Mouse (Mus musculus): ENCODE data around the gene Amz1. TPM values are rescaled to one million over a fixed set of nuclear protein-coding genes. Genes with fewer than 3 reads are reported as not detected.

The Amz1 gene
- total RNA-seq (2023): 1 to 10 TPM; 3.5 to 4.2 TPM

GRCm38 (mm10) chr5:140723822-140724221 lies at the start of gene Amz1:
Gene Amz1, plus strand, starts transcription at chr5:140724127.

DNA sequence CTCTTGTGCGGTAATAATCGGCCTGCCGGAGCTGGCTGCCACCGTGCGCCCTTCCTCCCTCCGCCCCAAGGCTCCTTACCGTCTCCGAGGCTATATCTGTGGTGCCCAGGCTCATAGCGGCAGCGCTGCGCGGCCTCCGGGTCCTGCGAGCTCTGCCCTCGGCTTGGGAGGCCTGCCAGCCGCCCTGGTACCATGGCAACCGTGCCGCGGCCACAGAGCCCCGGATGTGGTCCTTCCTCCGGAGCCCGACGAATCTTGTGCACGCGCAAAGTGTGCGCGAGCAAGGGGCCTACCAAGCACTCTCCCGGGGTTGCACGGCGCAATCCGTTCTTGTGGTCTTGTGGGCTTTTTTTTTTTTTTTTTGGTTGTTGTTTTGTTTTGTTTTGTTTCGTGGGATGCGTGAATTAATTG lies 21.8 kb upstream of the Amz1 start, which contains the start of gene Iqce:
TSS of gene Iqce (minus strand) at position 276 of the 411 bp plus-strand sequence.

DNA sequence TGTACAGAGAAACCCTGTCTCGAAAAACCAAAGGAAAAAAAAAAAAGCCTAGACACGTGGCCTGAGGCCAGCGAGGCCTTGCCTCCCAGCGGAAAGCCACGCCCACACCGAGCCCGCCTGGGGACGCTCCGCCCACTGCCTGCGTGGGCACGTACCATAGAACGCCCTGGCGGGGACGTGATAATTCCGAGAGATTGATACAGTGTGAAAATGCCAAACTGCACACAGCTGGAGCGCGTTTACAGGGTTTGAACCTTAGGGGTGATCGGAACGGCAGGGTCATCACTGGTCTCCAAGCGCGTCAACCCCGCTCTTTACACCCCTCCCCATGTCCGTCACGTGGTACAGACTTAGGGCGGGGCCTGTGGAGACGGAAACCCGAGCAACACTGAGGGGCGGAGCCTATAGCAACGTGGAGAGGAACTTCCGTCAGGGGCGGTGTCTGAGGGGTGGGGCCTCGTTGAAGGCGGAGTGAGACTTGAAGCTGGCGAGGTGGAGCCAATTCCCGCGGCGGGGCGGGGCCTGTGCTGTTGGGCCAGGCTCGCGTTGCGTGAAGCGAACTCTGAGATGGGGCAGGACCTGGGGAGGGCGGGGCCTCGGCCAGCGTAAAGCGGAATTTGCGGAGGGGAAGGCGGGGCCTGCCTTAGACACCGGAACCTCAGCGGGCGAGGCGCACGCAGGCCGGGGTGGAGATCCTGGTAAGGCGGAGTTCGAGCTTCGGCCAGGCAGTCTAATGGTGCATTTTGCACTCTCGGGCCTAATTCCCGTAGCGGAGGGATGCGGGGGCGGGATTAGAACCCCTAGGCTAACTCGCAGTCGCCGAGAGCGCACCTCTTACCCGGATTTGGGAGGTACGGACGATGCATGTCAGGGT lies 19.3 kb upstream of the Amz1 start, which contains the start of gene Brat1:
TSS of gene Brat1 (plus strand) at position 634 of the 874 bp plus-strand sequence.

Other genes starting within 250 kb of the Amz1 start
- 100 to 1,000 TPM; 118 to 121 TPM for gene Chst12, start 218.6 kb upstream of the Amz1 start, total RNA-seq (2023)
- under 1 TPM in 1 of 2 experiments, not detected in 1; 0.61 TPM for gene Grifin, start 159.1 kb upstream of the Amz1 start, total RNA-seq (2023)
- gene Lfng, start 116.8 kb upstream of the Amz1 start, total RNA-seq (2023): 10 to 100 TPM; 32.3 to 39.6 TPM
- 10 to 100 TPM; 88.4 to 92.5 TPM for gene Ttyh3, start 75.1 kb upstream of the Amz1 start, total RNA-seq (2023)
- 10 to 100 TPM in 1 of 2 experiments, 1 to 10 TPM in 1; 9.9 to 15.5 TPM for gene Iqce, start 21.7 kb upstream of the Amz1 start, total RNA-seq (2023)
- 10 to 100 TPM; 15.7 to 16.0 TPM for gene Brat1, start 19.1 kb upstream of the Amz1 start, total RNA-seq (2023)
- gene Gna12, start 106.3 kb downstream of the Amz1 start, total RNA-seq (2023): 10 to 100 TPM; 30.8 to 33.4 TPM

All from neutrophil, adult 83 days (primary cell).